19 mouse cellular contexts compared by ENCODE assay signal in the genomic region with DNA sequence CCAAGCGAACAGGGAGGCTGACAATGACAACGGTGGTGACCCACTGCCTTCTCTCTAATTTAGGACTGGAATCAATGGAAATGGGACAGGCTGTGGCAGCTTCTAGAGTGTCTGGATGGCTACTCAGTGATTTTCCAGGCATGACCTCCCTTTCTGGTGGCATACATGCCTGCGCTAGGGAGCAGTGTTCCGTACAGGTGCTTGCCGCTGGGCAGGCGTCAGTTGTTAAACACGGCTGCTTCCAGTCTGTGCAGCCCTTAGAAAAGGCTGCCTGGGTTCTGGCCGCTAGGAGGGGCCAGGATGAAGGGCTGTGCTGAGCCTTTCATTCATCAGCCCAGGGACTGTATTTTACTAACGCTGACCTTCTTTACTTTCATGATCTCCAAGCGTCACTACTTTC. TPM values are rescaled to one million over a fixed set of nuclear protein-coding genes. Genes with fewer than 3 reads are reported as not detected.
DNase-seq lines count a peak whose midpoint lies in the region; TF ChIP-seq lines count a peak whose summit lies in the region.
"Had no signal": no experiment of that assay in that cellular context is flagged by ENCODE, and none has a peak within 500 bp of the region (broad histone marks: within the 10 kb centered on the region; RNA-seq: fewer than 3 reads in every experiment).

No protein-coding gene starts in this region.

- intact Hi-C loops in left cerebral cortex, adult 2 months (cut with DNase I) = no loop called here
- intact Hi-C loops in left cerebral cortex, postnatal 36 days (cut with DNase I) = no loop called here
- intact Hi-C loops in heart, postnatal 14 days (cut with DNase I) = no loop called here

- DNase-seq in left cerebral cortex, adult 2 months (ENCODE audit: extremely low spot score in 1 of 2, low spot score in 2 of 2) = no peak
- no peak for DNase-seq in left cerebral cortex, postnatal 36 days (ENCODE audit: low spot score in 2 of 2)
- peak; percentile 43 for DNase-seq in ES-CJ7 (ENCODE audit: low read depth, low spot score)
- peak; percentile 54 for DNase-seq in kidney, postnatal 14 days
- DNase-seq in Muller cell, postnatal 12 days (ENCODE audit: inconsistent ontology term) = no peak
- DNase-seq in heart, postnatal 14 days = no peak
- no peak for DNase-seq in layer of hippocampus, adult 11-12 months (ENCODE audit: low spot score)
- DNase-seq: adrenal gland, postnatal 25 days; cerebellum, adult 18-20 months; heart, adult 2 months had no signal

- H3K4me3 ChIP-seq in left cerebral cortex, adult 2 months = no peak overlapping the region
- no peak overlapping the region for H3K4me3 ChIP-seq in brown adipose tissue, adult 24 weeks (ENCODE audit: insufficient read depth, low read depth, low read length)
- H3K4me3 ChIP-seq: heart, adult 2 months; hindbrain, embryonic 12.5 days; midbrain, embryonic 13.5 days had no signal

- TF ChIP-seq CTCF in left cerebral cortex, adult 2 months (IDR thresholded peaks at IDR 0.05) = peak; percentile 18

- no peaks in the 10 kb centered on the region; the same call in 1 of the 2 replicates for H3K4me1 ChIP-seq in brown adipose tissue, adult 24 weeks (ENCODE audit: control insufficient read depth, insufficient read depth, insufficient read length, low read length)

- no peak overlapping the region for H3K27ac ChIP-seq in left cerebral cortex, adult 2 months
- H3K27ac ChIP-seq in brown adipose tissue, adult 24 weeks (replicated peaks; ENCODE audit: low read depth, low read length) = 0 out of 2 replicates have a peak overlapping the region, but pooled peaks have one; percentile 0
- H3K27ac ChIP-seq: heart, adult 2 months; hindbrain, embryonic 12.5 days; midbrain, embryonic 13.5 days had no signal

RNA-seq across cellular contexts. Expression of gene Gm11437, which starts 26.0 kb away (rescaled TPM):
- not detected for total RNA-seq in left cerebral cortex, adult 2 months (2021)
- total RNA-seq in left cerebral cortex, postnatal 36 days (2021) = not detected
- polyA plus RNA-seq in brown adipose tissue, adult 24 weeks (2012; ENCODE audit: insufficient read depth, insufficient read length, missing spikeins) = not detected in 2 replicates
- total RNA-seq in heart, postnatal 14 days (2021) = not detected
- total RNA-seq: adrenal gland, postnatal 25 days; heart, adult 2 months; layer of hippocampus, adult 8-10 months; left cerebral cortex, postnatal 25 days had no signal
- polyA plus RNA-seq: CD4-positive, CD25-positive, alpha-beta regulatory T cell, adult 4 months; frontal cortex, adult 2 months; heart, adult 2 months; hindbrain, embryonic 12.5 days; lung, embryonic 16.5 days; spleen, adult 2 months had no signal

Comparison
In these comparisons a context has a peak if more than half of its experiments do, and no peak if none do; other contexts are left out.
1. DNase-seq: peak in ES-CJ7 (single experiment) and kidney, postnatal 14 days (single experiment); none in left cerebral cortex, adult 2 months (0 of 2), left cerebral cortex, postnatal 36 days (0 of 2), Muller cell, postnatal 12 days (single experiment), heart, postnatal 14 days (0 of 2) and layer of hippocampus, adult 11-12 months (single experiment).